Mouse (Mus musculus) MEL (cell line): Measurements from ENCODE around the gene Cnn2. TPM values are rescaled to one million over a fixed set of nuclear protein-coding genes. Genes with fewer than 3 reads are reported as not detected.

Experiments
- DNase-seq: peaks from one replicate; pipeline ENCODE4 v3.0.0; 2011; ENCODE audit warnings: low read depth, low spot score
- H3K27ac ChIP-seq: 2 replicates; pipeline ENCODE4 v1.5.1; 2012; ENCODE audit warnings: low read depth, mild to moderate bottlenecking, control low read depth, low read length, moderate library complexity; ENCODE audit not compliant: control insufficient read depth
- H3K27me3 ChIP-seq, 2 experiments: fragments of 150-350 bp in 1 of 2; sonication (generic) in 1 of 2; 2 replicates each; pipeline ENCODE4 v1.6.1; 2012; ENCODE audit warnings: low read length in 2 of 2, mild to moderate bottlenecking in 2 of 2, improper control_type of control experiment in 1 of 2, moderate library complexity in 1 of 2; ENCODE audit not compliant: insufficient read depth in 2 of 2, control insufficient read depth in 1 of 2
- H3K36me3 ChIP-seq, 2 experiments: 2 replicates each; pipeline ENCODE4 v1.6.1; 2012 to 2014; ENCODE audit warnings: low read length in 2 of 2, improper control_type of control experiment in 1 of 2, inconsistent platforms in 1 of 2, mild to moderate bottlenecking in 1 of 2; ENCODE audit not compliant: insufficient read depth in 2 of 2, control insufficient read depth in 1 of 2
- H3K4me1 ChIP-seq, 2 experiments: fragments of 150-350 bp in 1 of 2; sonication (generic) in 1 of 2; 2 replicates each; pipeline ENCODE4 v1.6.1; 2012; ENCODE audit warnings: low read length in 2 of 2, improper control_type of control experiment in 1 of 2, mild to moderate bottlenecking in 1 of 2; ENCODE audit not compliant: insufficient read depth in 2 of 2, control insufficient read depth in 1 of 2
- H3K4me3 ChIP-seq, 2 experiments: fragments of 150-350 bp in 1 of 2; sonication (generic) in 1 of 2; 2 replicates each; pipeline ENCODE4 v1.5.1; 2012; ENCODE audit warnings: low read depth in 2 of 2, low read length in 2 of 2, mild to moderate bottlenecking in 2 of 2, moderate library complexity in 2 of 2, control low read depth in 1 of 2, improper control_type of control experiment in 1 of 2; ENCODE audit not compliant: control insufficient read depth in 1 of 2, insufficient read depth in 1 of 2
- H3K79me2 ChIP-seq: 2 replicates; pipeline ENCODE4 v1.6.1; 2012; ENCODE audit warnings: mild to moderate bottlenecking, low read length, moderate library complexity; ENCODE audit not compliant: control insufficient read depth, poor library complexity, insufficient read depth
- H3K9ac ChIP-seq: 2 replicates; pipeline ENCODE4 v1.6.1; 2012; ENCODE audit warnings: low read depth, mild to moderate bottlenecking, control low read depth, low read length, moderate library complexity; ENCODE audit not compliant: control insufficient read depth, poor library complexity, severe bottlenecking
- H3K9me3 ChIP-seq: fragments of 150-350 bp; sonication (generic); replicated peaks from 2 replicates; pipeline ENCODE4 v1.6.1; 2012; ENCODE audit warnings: mild to moderate bottlenecking, low read length, improper control_type of control experiment, moderate library complexity; ENCODE audit not compliant: insufficient read depth
- BHLHE40 ChIP-seq: IDR thresholded peaks from 2 replicates; pipeline ENCODE4 v1.6.1; 2012; ENCODE audit warnings: low read depth, mild to moderate bottlenecking, inconsistent platforms, low read length, improper control_type of control experiment, borderline replicate concordance
- CHD1 ChIP-seq: IDR thresholded peaks from 2 replicates; pipeline ENCODE4 v1.6.1; 2012; ENCODE audit warnings: low read depth, mild to moderate bottlenecking, inconsistent platforms, low read length, improper control_type of control experiment
- CHD2 ChIP-seq: IDR thresholded peaks from 2 replicates; pipeline ENCODE4 v1.6.1; 2011; ENCODE audit warnings: low read length, improper control_type of control experiment
- CTCF ChIP-seq, 3 experiments: IDR thresholded peaks in 2 of 3; conservative IDR thresholded peaks in 1 of 3; 2 replicates each; pipeline ENCODE4 v1.5.1; 2011 to 2012; ENCODE audit warnings: low read length in 3 of 3, low read depth in 2 of 3, mild to moderate bottlenecking in 2 of 3, improper control_type of control experiment in 1 of 3, inconsistent platforms in 1 of 3, mixed read lengths in 1 of 3, moderate library complexity in 1 of 3; ENCODE audit not compliant: control insufficient read depth in 1 of 3, insufficient read depth in 1 of 3, poor library complexity in 1 of 3, severe bottlenecking in 1 of 3
- E2F4 ChIP-seq: IDR thresholded peaks from 2 replicates; pipeline ENCODE4 v1.6.1; 2011; ENCODE audit warnings: low read depth, low read length, improper control_type of control experiment, borderline replicate concordance
- ELF1 ChIP-seq: IDR thresholded peaks from 2 replicates; pipeline ENCODE4 v1.6.1; 2014; ENCODE audit warnings: low read depth, mild to moderate bottlenecking, inconsistent platforms, low read length, improper control_type of control experiment, moderate library complexity
- EP300 ChIP-seq, 2 experiments: IDR thresholded peaks; 2 replicates each; pipeline ENCODE4 v1.6.1; 2011; ENCODE audit warnings: improper control_type of control experiment in 2 of 2, low read length in 2 of 2, low read depth in 1 of 2, mild to moderate bottlenecking in 1 of 2
- ETS1 ChIP-seq: IDR thresholded peaks from 2 replicates; pipeline ENCODE4 v1.6.1; 2012; ENCODE audit warnings: low read depth, mild to moderate bottlenecking, inconsistent platforms, low read length, improper control_type of control experiment, moderate library complexity
- GATA1 ChIP-seq: IDR thresholded peaks from 2 replicates; pipeline ENCODE4 v1.6.1; 2011; ENCODE audit warnings: low read depth, low read length, improper control_type of control experiment
- HCFC1 ChIP-seq: IDR thresholded peaks from 2 replicates; pipeline ENCODE4 v1.6.1; 2012; ENCODE audit warnings: low read depth, mild to moderate bottlenecking, inconsistent platforms, low read length, improper control_type of control experiment, moderate library complexity
- JUND ChIP-seq: IDR thresholded peaks from 2 replicates; pipeline ENCODE4 v1.6.1; 2011; ENCODE audit warnings: low read depth, mild to moderate bottlenecking, improper control_type of control experiment, low read length
- KAT2A ChIP-seq: conservative IDR thresholded peaks from 2 replicates; pipeline ENCODE4 v1.6.1; 2012; ENCODE audit warnings: low read depth, low read length, improper control_type of control experiment, inconsistent platforms
- MAX ChIP-seq: IDR thresholded peaks from 2 replicates; pipeline ENCODE4 v1.6.1; 2011; ENCODE audit warnings: low read length, improper control_type of control experiment
- MEF2A ChIP-seq: IDR thresholded peaks from 2 replicates; pipeline ENCODE4 v1.6.1; 2014; ENCODE audit warnings: low read depth, mild to moderate bottlenecking, inconsistent platforms, low read length, improper control_type of control experiment; ENCODE audit not compliant: poor library complexity, insufficient replicate concordance, severe bottlenecking; ENCODE audit errors: extremely low read depth
- MXI1 ChIP-seq: IDR thresholded peaks from 2 replicates; pipeline ENCODE4 v1.6.1; 2011; ENCODE audit warnings: mild to moderate bottlenecking, low read depth, low read length, improper control_type of control experiment
- MYB ChIP-seq: IDR thresholded peaks from 2 replicates; pipeline ENCODE4 v1.6.1; 2011; ENCODE audit warnings: mild to moderate bottlenecking, low read depth, low read length, improper control_type of control experiment
- MYC ChIP-seq: IDR thresholded peaks from 2 replicates; pipeline ENCODE4 v1.6.1; 2011; ENCODE audit warnings: low read depth, mild to moderate bottlenecking, low read length, improper control_type of control experiment, moderate library complexity
- NELFE ChIP-seq: IDR thresholded peaks from 2 replicates; pipeline ENCODE4 v1.6.1; 2011; ENCODE audit warnings: low read depth, low read length, improper control_type of control experiment
- NRF1 ChIP-seq: IDR thresholded peaks from 2 replicates; pipeline ENCODE4 v1.6.1; 2014; ENCODE audit warnings: low read depth, mild to moderate bottlenecking, inconsistent platforms, low read length, improper control_type of control experiment, moderate library complexity; ENCODE audit not compliant: poor library complexity, insufficient read depth, severe bottlenecking
- POLR2A ChIP-seq, 2 experiments: IDR thresholded peaks; 2 replicates each; pipeline ENCODE4 v1.6.1; 2011 to 2012; ENCODE audit warnings: low read length in 2 of 2, mild to moderate bottlenecking in 2 of 2, control low read depth in 1 of 2, improper control_type of control experiment in 1 of 2, low read depth in 1 of 2, moderate library complexity in 1 of 2; ENCODE audit not compliant: control insufficient read depth in 1 of 2, insufficient read depth in 1 of 2, poor library complexity in 1 of 2
- POLR2AphosphoS2 ChIP-seq: IDR thresholded peaks from 2 replicates; pipeline ENCODE4 v1.6.1; 2011; ENCODE audit warnings: low read length, improper control_type of control experiment
- RAD21 ChIP-seq: IDR thresholded peaks from 2 replicates; pipeline ENCODE4 v1.6.1; 2011; ENCODE audit warnings: mild to moderate bottlenecking, low read depth, low read length, improper control_type of control experiment
- RCOR1 ChIP-seq: IDR thresholded peaks from 2 replicates; pipeline ENCODE4 v1.6.1; 2012; ENCODE audit warnings: low read depth, mild to moderate bottlenecking, inconsistent platforms, low read length, improper control_type of control experiment
- SIN3A ChIP-seq: IDR thresholded peaks from 2 replicates; pipeline ENCODE4 v1.6.1; 2012; ENCODE audit warnings: low read length, improper control_type of control experiment, inconsistent platforms
- SMC3 ChIP-seq: IDR thresholded peaks from 2 replicates; pipeline ENCODE4 v1.6.1; 2011; ENCODE audit warnings: low read depth, low read length, improper control_type of control experiment
- UBTF ChIP-seq: IDR thresholded peaks from 2 replicates; pipeline ENCODE4 v1.6.1; 2012; ENCODE audit warnings: low read depth, mild to moderate bottlenecking, inconsistent platforms, low read length, improper control_type of control experiment, moderate library complexity, borderline replicate concordance; ENCODE audit not compliant: insufficient read depth
- USF1 ChIP-seq: IDR thresholded peaks from 2 replicates; pipeline ENCODE4 v1.6.1; 2014; ENCODE audit warnings: low read depth, mild to moderate bottlenecking, inconsistent platforms, low read length, improper control_type of control experiment, moderate library complexity
- USF2 ChIP-seq, 2 experiments: IDR thresholded peaks; 2 replicates each; pipeline ENCODE4 v1.6.1; 2011 to 2012; ENCODE audit warnings: improper control_type of control experiment in 2 of 2, low read length in 2 of 2, borderline replicate concordance in 1 of 2, inconsistent platforms in 1 of 2, low read depth in 1 of 2, mild to moderate bottlenecking in 1 of 2; ENCODE audit not compliant: insufficient read depth in 1 of 2
- ZC3H11A ChIP-seq: IDR thresholded peaks from 2 replicates; pipeline ENCODE4 v1.6.1; 2012; ENCODE audit warnings: low read depth, mild to moderate bottlenecking, inconsistent platforms, low read length, improper control_type of control experiment
- ZNF384 ChIP-seq: IDR thresholded peaks from 2 replicates; pipeline ENCODE4 v1.6.1; 2012; ENCODE audit warnings: low read depth, mild to moderate bottlenecking, inconsistent platforms, low read length, improper control_type of control experiment
- polyA plus RNA-seq, 2 experiments: library from polyadenylated mRNA; stranded (reverse) in 1 of 2; unstranded in 1 of 2; fragments of >175 nt in 1 of 2; fragments of >200 nt in 1 of 2; gene quantifications; 2 replicates each; pipeline versions ENCODE4 v1.2.1 to v1.2.4; 2012; ENCODE audit warnings: low replicate concordance in 2 of 2, low read depth in 1 of 2; ENCODE audit not compliant: insufficient read length in 2 of 2, insufficient read depth in 1 of 2, missing spikeins in 1 of 2
- total RNA-seq: library from RNA; depleted of rRNA; stranded (reverse); fragments of 300-350 nt; gene quantifications from 2 replicates; pipeline ENCODE4 v1.2.3, GENCODE M21; 2012

The Cnn2 gene
- total and polyA plus RNA-seq, 3 experiments: 8.7 to 25.3 TPM; not detected in 1

DNA sequence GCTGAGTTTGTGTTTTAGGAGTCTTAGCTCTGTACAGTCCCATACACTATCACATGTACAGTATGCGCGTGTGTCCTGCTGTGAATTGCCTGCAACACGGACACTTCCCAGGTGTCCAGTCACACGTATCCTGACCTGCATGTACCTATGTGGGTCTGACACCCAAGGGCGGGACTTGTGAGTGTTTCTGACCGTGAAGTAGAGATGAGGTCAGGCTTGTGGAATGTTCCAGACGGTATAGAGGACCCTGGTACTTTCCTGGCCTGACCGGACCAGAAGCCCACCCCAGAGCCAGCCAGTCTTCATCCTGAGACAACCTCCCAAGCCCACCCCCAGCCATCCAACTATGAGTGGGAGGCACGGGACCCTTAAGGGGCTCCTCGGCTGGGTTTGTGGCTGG is 27.2 kb downstream of the Cnn2 start:
- H3K9me3 ChIP-seq: no peaks in the 10 kb centered on the region
- no peaks in the 10 kb centered on the region for H3K27me3 ChIP-seq
- H3K4me1 ChIP-seq: peaks cover 10 to 19% of the 10 kb centered on the region in 2 experiments
- peaks cover 12% of the 10 kb centered on the region for H3K79me2 ChIP-seq
- no peak for DNase-seq
- no peak overlapping the region for H3K27ac ChIP-seq
- no peak overlapping the region for H3K4me3 ChIP-seq
- TF ChIP-seq BHLHE40 (no peak), JUND (no peak), CTCF (IDR thresholded peaks at IDR 0.05 in 2 of 3, conservative IDR thresholded peaks at IDR 0.05 in 1 of 3; ENCODE audit: control insufficient read depth in 1 of 3, insufficient read depth in 1 of 3, low read depth in 2 of 3, low read length in 3 of 3, poor library complexity in 1 of 3, severe bottlenecking in 1 of 3) (no peak), UBTF (no peak), ZNF384 (no peak), CHD2 (no peak), ETS1 (no peak), MXI1 (no peak), RCOR1 (no peak), ZC3H11A (no peak), NELFE (no peak), NRF1 (no peak), MAX (no peak)
- no peak overlapping the region for H3K9ac ChIP-seq
- peaks cover 2 to 11% of the 10 kb centered on the region in 2 experiments; a peak in 3 of 4 replicates for H3K36me3 ChIP-seq

DNA sequence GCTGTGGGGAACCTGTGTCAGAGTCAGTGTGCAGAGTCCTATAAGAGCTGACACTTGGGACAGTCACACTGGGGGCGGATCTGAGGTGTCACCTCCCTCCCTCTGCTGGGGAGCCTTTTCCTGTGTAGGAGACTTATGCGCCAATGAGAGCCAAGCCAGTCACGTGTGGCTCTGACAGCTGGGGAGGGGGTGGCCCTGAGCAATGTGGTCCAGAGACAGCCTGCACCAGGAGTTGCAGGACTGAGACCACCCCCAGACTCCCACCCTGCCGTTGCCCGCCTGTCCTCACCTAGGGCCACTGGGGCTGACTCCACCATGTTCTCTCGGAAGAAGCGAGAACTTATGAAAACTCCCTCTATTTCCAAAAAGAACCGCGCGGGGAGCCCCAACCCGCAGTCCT is 28.1 kb downstream of the Cnn2 start, which contains the start of gene Arhgap45:
Gene Arhgap45, plus strand, starts transcription at position 143 of the 400 bp plus-strand sequence.
- Histone ChIP-seq H3K9ac (peak within 1 kb of the TSS; percentile 84), H3K27me3 (no peaks in the 10 kb centered on the region), H3K4me3 (peak within 1 kb of the TSS; percentile 74 to 98), H3K9me3 (no peaks in the 10 kb centered on the region), H3K4me1 (peaks cover 10 to 19% of the 10 kb centered on the region in 2 experiments), H3K79me2 (peaks cover 12% of the 10 kb centered on the region), H3K36me3 (peaks cover 0 to 11% of the 10 kb centered on the region in 2 experiments; a peak in 3 of 4 replicates), H3K27ac (peak within 1 kb of the TSS; percentile 80)
- peak; percentile 93 for DNase-seq
- TF ChIP-seq SIN3A: peak; percentile 97
- TF ChIP-seq KAT2A: no peak; the same call in 1 of the 2 replicates
- peak; percentile 74 for TF ChIP-seq HCFC1
- peak; percentile 58 for TF ChIP-seq ETS1
- TF ChIP-seq SMC3: no peak
- no peak for TF ChIP-seq CHD2
- TF ChIP-seq MAX: peak; percentile 95
- no peak for TF ChIP-seq ZNF384
- no peak for TF ChIP-seq RAD21
- no peak for TF ChIP-seq GATA1
- peak; percentile 66 for TF ChIP-seq MYC
- TF ChIP-seq EP300 (IDR thresholded peaks at IDR 0.05; ENCODE audit: low read depth in 1 of 2, low read length in 2 of 2): no peak
- peak; percentile 63 for TF ChIP-seq NELFE
- TF ChIP-seq POLR2A (IDR thresholded peaks at IDR 0.05; ENCODE audit: control insufficient read depth in 1 of 2, insufficient read depth in 1 of 2, low read depth in 1 of 2, low read length in 2 of 2, poor library complexity in 1 of 2): peak in 1 of 2 experiments; percentile 62; a peak in 1 of 4 replicates
- TF ChIP-seq E2F4: no peak
- no peak for TF ChIP-seq CTCF (IDR thresholded peaks at IDR 0.05 in 2 of 3, conservative IDR thresholded peaks at IDR 0.05 in 1 of 3; ENCODE audit: control insufficient read depth in 1 of 3, insufficient read depth in 1 of 3, low read depth in 2 of 3, low read length in 3 of 3, poor library complexity in 1 of 3, severe bottlenecking in 1 of 3)
- peak; percentile 58; the same call in 1 of the 2 replicates for TF ChIP-seq ELF1
- peak; percentile 97 for TF ChIP-seq MXI1
- peak; percentile 98 for TF ChIP-seq USF1
- no peak for TF ChIP-seq MEF2A
- TF ChIP-seq JUND: no peak
- no peak for TF ChIP-seq MYB
- no peak for TF ChIP-seq RCOR1
- no peak for TF ChIP-seq CHD1
- peak; percentile 48 to 87; a peak in 3 of 4 replicates for TF ChIP-seq USF2 (IDR thresholded peaks at IDR 0.05; ENCODE audit: borderline replicate concordance in 1 of 2, insufficient read depth in 1 of 2, low read depth in 1 of 2, low read length in 2 of 2)
- TF ChIP-seq POLR2AphosphoS2: peak; percentile 63; the same call in 1 of the 2 replicates
